Mouse (Mus musculus): ENCODE data around the gene Bhlhe23. TPM values are rescaled to one million over a fixed set of nuclear protein-coding genes. Genes with fewer than 3 reads are reported as not detected.
A peak's percentile ranks its signal among the peaks of the same experiment; 100 is the strongest.

Gene Bhlhe23
- polyA plus RNA-seq (2015; fragmentation: Nextera tagmentation; extraction: Ambion mirVana): 0.51 and 1.1 TPM in 2 replicates

- Histone ChIP-seq H3K4me2 (replicated peaks) (peak within 1 kb of the TSS; percentile 51), H3K27me3 (peaks cover 88% of the 10 kb centered on the region), H3K4me3 (peak within 1 kb of the TSS; percentile 37), H3K4me1 (peaks cover 12% of the 10 kb centered on the region), H3K9me3 (no peaks in the 10 kb centered on the region), H3K9ac (replicated peaks) (no peak within 1 kb of the TSS), H3K36me3 (no peaks in the 10 kb centered on the region), H3K27ac (replicated peaks) (no peak within 1 kb of the TSS)
- ATAC-seq (replicated peaks): no peak
- under 1% methylated on average over 28 of the region's 28 CpGs for WGBS
These were observed at the start of gene Bhlhe23 for GRCm38 (mm10) chr2:180776793-180777192. Bhlhe23 (minus strand) TSS chr2:180776900.

- 30% methylated on average over 11 of the region's 11 CpGs for WGBS
- H3K27me3 ChIP-seq: no peaks in the 10 kb centered on the region
- no peak overlapping the region for H3K4me2 ChIP-seq (replicated peaks)
- H3K36me3 ChIP-seq: no peaks in the 10 kb centered on the region
- H3K9me3 ChIP-seq: no peaks in the 10 kb centered on the region
- peaks cover 8% of the 10 kb centered on the region; the same call in 1 of the 2 replicates for H3K4me1 ChIP-seq
- H3K27ac ChIP-seq (replicated peaks): peak overlapping the region; percentile 52
- no peak overlapping the region for H3K9ac ChIP-seq (replicated peaks)
- 0 out of 2 replicates have a peak, but pooled peaks have one; percentile 16 for ATAC-seq (replicated peaks)
- no peak overlapping the region for H3K4me3 ChIP-seq
These were observed 48.6 kb upstream of the Bhlhe23 start for GRCm38 (mm10) chr2:180825147-180825941.

GRCm38 (mm10) chr2:180824724-180825123 lies 48.0 kb upstream of the Bhlhe23 start:
- no peak overlapping the region for H3K27ac ChIP-seq (replicated peaks)
- H3K9me3 ChIP-seq: no peaks in the 10 kb centered on the region
- no peak overlapping the region for H3K9ac ChIP-seq (replicated peaks)
- H3K36me3 ChIP-seq: no peaks in the 10 kb centered on the region
- H3K4me2 ChIP-seq (replicated peaks): no peak overlapping the region
- no peak overlapping the region for H3K4me3 ChIP-seq
- peaks cover 8% of the 10 kb centered on the region; the same call in 1 of the 2 replicates for H3K4me1 ChIP-seq
- ATAC-seq (replicated peaks): no peak
- WGBS: 84% methylated on average over 4 of the region's 4 CpGs
- no peaks in the 10 kb centered on the region for H3K27me3 ChIP-seq

GRCm38 (mm10) chr2:180824061-180824460 lies 47.4 kb upstream of the Bhlhe23 start:
- ATAC-seq (replicated peaks): no peak
- Histone ChIP-seq H3K9ac (replicated peaks) (no peak overlapping the region), H3K36me3 (no peaks in the 10 kb centered on the region), H3K27me3 (no peaks in the 10 kb centered on the region), H3K4me3 (no peak overlapping the region), H3K4me1 (peaks cover 8% of the 10 kb centered on the region; the same call in 1 of the 2 replicates), H3K4me2 (replicated peaks) (no peak overlapping the region), H3K27ac (replicated peaks) (no peak overlapping the region), H3K9me3 (no peaks in the 10 kb centered on the region)
- WGBS: 78% methylated on average over 4 of the region's 4 CpGs

DNA sequence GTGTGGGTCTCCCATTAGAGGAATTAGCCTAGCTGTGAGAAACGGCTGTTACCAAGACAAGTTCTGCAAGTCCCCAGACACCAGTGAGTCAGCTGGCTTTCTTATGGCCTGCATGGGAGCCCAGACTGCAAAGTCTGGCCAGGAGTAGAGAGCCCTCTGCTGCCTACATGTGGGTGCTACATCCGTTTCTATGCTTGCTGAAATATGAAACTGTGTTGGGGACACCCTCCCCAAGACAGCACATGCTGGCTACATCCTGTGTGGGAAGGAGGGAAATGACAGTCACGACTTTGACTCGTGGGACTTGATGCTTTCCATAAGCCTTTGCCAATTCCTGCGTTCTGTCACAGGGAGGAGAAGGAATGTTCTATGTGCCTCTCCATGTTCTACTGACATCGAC lies 45.8 kb upstream of the Bhlhe23 start:
- Histone ChIP-seq H3K9me3 (no peaks in the 10 kb centered on the region), H3K27me3 (no peaks in the 10 kb centered on the region), H3K4me3 (no peak overlapping the region), H3K27ac (replicated peaks) (no peak overlapping the region), H3K36me3 (no peaks in the 10 kb centered on the region), H3K4me1 (peaks cover 8% of the 10 kb centered on the region; the same call in 1 of the 2 replicates), H3K4me2 (replicated peaks) (no peak overlapping the region), H3K9ac (replicated peaks) (no peak overlapping the region)
- ATAC-seq (replicated peaks): no peak
- 42% methylated on average over 6 of the region's 6 CpGs for WGBS

DNA sequence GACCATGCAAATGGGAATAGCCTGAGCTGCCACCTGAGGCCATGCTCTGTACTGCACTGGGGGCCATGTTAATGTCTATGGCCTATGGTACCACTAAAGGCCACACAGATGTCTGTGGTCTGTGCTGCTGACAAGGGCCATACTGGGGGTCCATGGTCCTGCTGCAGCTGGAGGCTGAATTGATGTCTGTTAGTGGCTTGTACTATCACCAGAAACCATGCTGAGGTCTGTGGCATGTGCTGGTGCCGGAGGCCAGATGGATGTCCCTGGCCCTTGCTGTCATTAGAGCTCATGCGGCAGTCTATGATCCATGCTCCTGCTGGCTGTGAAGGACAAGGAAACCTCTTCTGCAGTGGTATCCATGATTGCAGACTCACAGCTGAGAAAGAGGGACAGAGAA lies 42.8 kb upstream of the Bhlhe23 start:
- Histone ChIP-seq H3K9ac (replicated peaks) (no peak overlapping the region), H3K9me3 (no peaks in the 10 kb centered on the region), H3K4me1 (no peaks in the 10 kb centered on the region), H3K27me3 (no peaks in the 10 kb centered on the region), H3K36me3 (no peaks in the 10 kb centered on the region), H3K27ac (replicated peaks) (no peak overlapping the region), H3K4me2 (replicated peaks) (no peak overlapping the region), H3K4me3 (no peak overlapping the region)
- no peak for ATAC-seq (replicated peaks)
- WGBS: 94% methylated on average over 2 of the region's 2 CpGs

DNA sequence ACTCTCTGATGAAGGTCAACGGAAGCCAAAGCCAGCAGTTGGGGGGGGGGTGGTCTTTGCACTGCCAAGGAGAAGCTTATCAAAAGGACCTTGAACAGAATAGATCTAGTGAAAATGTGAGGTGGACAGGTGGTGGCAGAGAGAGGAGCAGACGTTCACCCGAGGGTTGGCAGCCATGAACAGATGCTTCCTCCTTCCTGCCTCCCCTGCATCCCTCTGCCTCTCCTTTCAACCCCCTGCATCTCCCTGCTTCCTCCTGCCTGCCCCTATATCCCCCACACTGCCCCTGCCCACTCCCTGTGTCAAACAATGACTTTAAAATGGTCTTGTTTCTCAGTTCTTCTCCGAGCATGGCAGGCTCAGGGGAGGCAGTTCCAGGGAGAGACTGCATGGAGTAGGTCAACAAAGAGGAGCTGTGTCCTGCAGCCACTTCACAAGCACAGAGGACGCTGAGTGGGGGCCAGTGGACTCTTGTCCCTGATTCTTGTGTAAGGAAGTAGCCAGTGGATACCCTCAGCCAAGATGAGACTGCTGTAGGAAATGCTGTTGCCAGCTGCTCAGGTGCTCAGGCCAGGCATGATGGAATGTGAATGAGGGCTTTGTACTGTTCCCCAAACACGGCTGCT lies 39.9 kb upstream of the Bhlhe23 start:
- no peaks in the 10 kb centered on the region for H3K27me3 ChIP-seq
- H3K4me2 ChIP-seq (replicated peaks): no peak overlapping the region
- H3K4me1 ChIP-seq: no peaks in the 10 kb centered on the region
- no peak overlapping the region for H3K27ac ChIP-seq (replicated peaks)
- 57% methylated on average over 6 of the region's 6 CpGs for WGBS
- no peaks in the 10 kb centered on the region for H3K36me3 ChIP-seq
- H3K9me3 ChIP-seq: no peaks in the 10 kb centered on the region
- no peak overlapping the region for H3K4me3 ChIP-seq
- no peak overlapping the region for H3K9ac ChIP-seq (replicated peaks)
- no peak for ATAC-seq (replicated peaks)

DNA sequence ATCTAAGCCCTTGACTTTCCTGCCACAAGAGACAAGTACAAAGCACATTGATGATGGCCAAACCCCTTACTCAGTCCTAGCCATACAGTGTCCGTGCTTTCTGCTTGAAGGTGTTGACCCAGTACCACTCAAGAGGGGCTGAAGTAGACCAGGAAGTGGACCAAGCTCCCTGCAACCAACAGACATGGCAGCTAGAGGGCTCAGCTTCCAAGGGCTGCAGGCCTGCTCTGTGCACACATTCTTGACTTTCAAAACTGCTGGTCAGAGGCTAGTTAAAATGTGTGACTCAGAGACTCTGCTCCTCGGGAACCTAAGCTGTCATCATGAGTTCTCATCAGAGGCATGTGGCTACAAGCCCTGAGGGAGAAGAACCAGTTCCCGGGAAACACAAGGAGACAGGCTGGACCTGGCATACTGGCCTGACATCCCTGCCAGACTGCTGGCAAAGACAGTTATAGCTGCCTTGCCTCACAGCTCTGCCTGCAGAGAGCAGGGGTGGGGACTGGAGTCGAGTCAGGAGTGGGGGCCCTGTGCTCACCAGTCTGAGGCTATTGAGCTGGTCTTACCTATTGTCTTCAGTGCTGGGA lies 37.4 kb upstream of the Bhlhe23 start:
- Histone ChIP-seq H3K27me3 (no peaks in the 10 kb centered on the region), H3K4me3 (no peak overlapping the region), H3K9ac (replicated peaks) (no peak overlapping the region), H3K9me3 (no peaks in the 10 kb centered on the region), H3K36me3 (no peaks in the 10 kb centered on the region), H3K27ac (replicated peaks) (no peak overlapping the region), H3K4me1 (no peaks in the 10 kb centered on the region), H3K4me2 (replicated peaks) (no peak overlapping the region)
- whole genome bisulfite sequencing: 62% methylated on average over 4 of the region's 4 CpGs
- no peak for ATAC-seq (replicated peaks)

- WGBS: 61% methylated on average over 2 of the region's 2 CpGs
- no peak for ATAC-seq (replicated peaks)
- no peak overlapping the region for H3K27ac ChIP-seq (replicated peaks)
These were observed 34.3 kb upstream of the Bhlhe23 start for GRCm38 (mm10) chr2:180811002-180811401.

DNA sequence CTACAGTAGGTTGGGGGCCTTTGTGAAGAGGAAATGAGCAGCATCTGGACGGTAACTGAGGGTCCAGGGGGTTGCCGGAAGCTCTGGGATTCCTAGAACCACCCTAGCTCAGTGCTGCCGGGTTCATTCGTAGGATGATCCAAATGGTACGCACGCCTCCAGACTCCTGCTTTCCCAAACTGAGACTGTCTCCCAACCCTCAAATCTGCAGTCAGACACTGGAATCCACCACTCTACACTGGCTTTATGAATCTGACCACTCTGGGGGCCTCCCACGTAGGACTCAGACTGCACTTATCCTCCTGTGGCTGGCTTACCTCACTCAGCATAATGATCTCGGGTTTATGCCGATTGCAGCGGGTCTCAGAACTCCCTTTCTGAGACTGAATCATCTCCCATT lies 32.8 kb upstream of the Bhlhe23 start:
- Histone ChIP-seq H3K4me1 (no peaks in the 10 kb centered on the region; the same call in 1 of the 2 replicates), H3K4me3 (no peak overlapping the region), H3K36me3 (no peaks in the 10 kb centered on the region), H3K27me3 (no peaks in the 10 kb centered on the region), H3K27ac (replicated peaks) (no peak overlapping the region), H3K4me2 (replicated peaks) (no peak overlapping the region), H3K9me3 (no peaks in the 10 kb centered on the region), H3K9ac (replicated peaks) (no peak overlapping the region)
- ATAC-seq (replicated peaks): no peak
- 70% methylated on average over 10 of the region's 10 CpGs for WGBS

More at GRCm38 (mm10) chr2:180811002-180811401, 34.3 kb upstream of the Bhlhe23 start:
- Histone ChIP-seq H3K4me1 (no peaks in the 10 kb centered on the region; the same call in 1 of the 2 replicates), H3K4me2 (replicated peaks) (no peak overlapping the region), H3K27me3 (no peaks in the 10 kb centered on the region), H3K9ac (replicated peaks) (no peak overlapping the region), H3K9me3 (no peaks in the 10 kb centered on the region), H3K36me3 (no peaks in the 10 kb centered on the region), H3K4me3 (no peak overlapping the region)

GRCm38 (mm10) chr2:180805966-180806365 lies 29.3 kb upstream of the Bhlhe23 start:
- ATAC-seq (replicated peaks): peak; percentile 66; the same call in 1 of the 2 replicates
- 50% methylated on average over 1 of the region's 1 CpGs for WGBS
- no peak overlapping the region for H3K4me2 ChIP-seq (replicated peaks)

DNA sequence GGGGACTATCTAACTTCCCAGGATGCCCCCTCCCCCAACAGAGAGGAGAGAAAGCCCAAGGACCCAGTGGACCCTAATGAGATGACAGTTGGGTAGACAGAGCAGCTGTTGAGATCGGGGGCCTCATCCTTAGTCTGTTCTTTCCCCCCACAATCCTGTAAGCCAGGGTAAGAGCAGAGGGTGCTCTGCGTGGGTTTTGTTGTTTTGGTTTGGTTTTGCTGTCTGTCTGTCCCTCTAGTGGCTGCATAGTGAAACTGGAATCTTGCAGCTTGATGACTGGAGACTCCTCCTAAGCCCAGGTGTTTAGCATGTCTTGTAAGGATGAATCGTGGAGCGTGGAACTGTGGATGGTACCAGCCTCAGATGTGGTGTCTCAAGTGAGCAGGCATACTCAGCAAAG lies 19.3 kb upstream of the Bhlhe23 start:
- WGBS: 66% methylated on average over 4 of the region's 4 CpGs
- no peak for ATAC-seq (replicated peaks)
- H3K9me3 ChIP-seq: no peaks in the 10 kb centered on the region
- 0 out of 2 replicates have a peak, but pooled peaks cover 3% of the 10 kb centered on the region for H3K27me3 ChIP-seq
- no peaks in the 10 kb centered on the region for H3K36me3 ChIP-seq
- no peak overlapping the region for H3K9ac ChIP-seq (replicated peaks)
- no peaks in the 10 kb centered on the region for H3K4me1 ChIP-seq
- H3K4me3 ChIP-seq: no peak overlapping the region
- no peak overlapping the region for H3K27ac ChIP-seq (replicated peaks)
- H3K4me2 ChIP-seq (replicated peaks): no peak overlapping the region

More at GRCm38 (mm10) chr2:180805966-180806365, 29.3 kb upstream of the Bhlhe23 start:
- H3K27ac ChIP-seq (replicated peaks): no peak overlapping the region
- H3K27me3 ChIP-seq: no peaks in the 10 kb centered on the region
- H3K4me3 ChIP-seq: no peak overlapping the region
- H3K9me3 ChIP-seq: no peaks in the 10 kb centered on the region
- no peak overlapping the region for H3K9ac ChIP-seq (replicated peaks)
- H3K4me1 ChIP-seq: no peaks in the 10 kb centered on the region; the same call in 1 of the 2 replicates
- no peaks in the 10 kb centered on the region for H3K36me3 ChIP-seq
